Mouse (Mus musculus): ENCODE measurements around the gene Aagab. TPM values are rescaled to one million over a fixed set of nuclear protein-coding genes. Genes with fewer than 3 reads are reported as not detected.
A peak's percentile ranks its signal among the peaks of the same experiment; 100 is the strongest.

Aagab gene
- polyA plus RNA-seq (2014; fragmentation: Nextera tagmentation; extraction: Ambion mirVana) = 20.9 and 25.9 TPM in 2 replicates

GRCm38 (mm10) chr9:63602043-63602939 is at the start of gene Aagab, which contains the start of gene Iqch:
Aagab (plus strand) TSS chr9:63602660.
Iqch (minus strand) TSS chr9:63602493.
- peak within 1 kb of the TSS; percentile 96 for H3K4me3 ChIP-seq (ENCODE audit: low read depth, low read length)
- H3K27ac ChIP-seq (ENCODE audit: low read depth, low read length) = 0 out of 2 replicates have a peak within 1 kb of the TSS, but pooled peaks have one; percentile 22
- peak; percentile 96 for ATAC-seq (replicated peaks; ENCODE audit: insufficient number of reproducible peaks, low FRiP score, low TSS enrichment)
- H3K4me2 ChIP-seq = peak within 1 kb of the TSS; percentile 76
- H3K4me1 ChIP-seq (ENCODE audit: control insufficient read depth, insufficient read depth, low read length) = peaks cover 19% of the 10 kb centered on the region
- 2% methylated on average over 69 of the region's 70 CpGs for WGBS (ENCODE audit: insufficient replicate concordance)
- H3K9ac ChIP-seq (ENCODE audit: low read depth, low read length) = peak within 1 kb of the TSS; percentile 90
- no peaks in the 10 kb centered on the region for H3K9me3 ChIP-seq (replicated peaks; ENCODE audit: control insufficient read depth, low read length)
- H3K36me3 ChIP-seq (ENCODE audit: control insufficient read depth, insufficient read depth, low read length) = no peaks in the 10 kb centered on the region
- H3K27me3 ChIP-seq (ENCODE audit: control insufficient read depth, insufficient read depth, low read length) = no peaks in the 10 kb centered on the region

- no peak overlapping the region for H3K9ac ChIP-seq (ENCODE audit: low read depth, low read length)
- no peaks in the 10 kb centered on the region for H3K27me3 ChIP-seq (ENCODE audit: control insufficient read depth, insufficient read depth, low read length)
- ATAC-seq (replicated peaks; ENCODE audit: insufficient number of reproducible peaks, low FRiP score, low TSS enrichment) = no peak
- no peaks in the 10 kb centered on the region for H3K9me3 ChIP-seq (replicated peaks; ENCODE audit: control insufficient read depth, low read length)
- no peak overlapping the region for H3K4me2 ChIP-seq
- no peak overlapping the region for H3K27ac ChIP-seq (ENCODE audit: low read depth, low read length)
- no peaks in the 10 kb centered on the region; the same call in 1 of the 2 replicates for H3K4me1 ChIP-seq (ENCODE audit: control insufficient read depth, insufficient read depth, low read length)
- H3K36me3 ChIP-seq (ENCODE audit: control insufficient read depth, insufficient read depth, low read length) = no peaks in the 10 kb centered on the region
- no peak overlapping the region for H3K4me3 ChIP-seq (ENCODE audit: low read depth, low read length)
- 77% methylated on average over 3 of the region's 3 CpGs for WGBS (ENCODE audit: insufficient replicate concordance)
Observed at GRCm38 (mm10) chr9:63553628-63554027, 48.8 kb upstream of the Aagab start.

DNA sequence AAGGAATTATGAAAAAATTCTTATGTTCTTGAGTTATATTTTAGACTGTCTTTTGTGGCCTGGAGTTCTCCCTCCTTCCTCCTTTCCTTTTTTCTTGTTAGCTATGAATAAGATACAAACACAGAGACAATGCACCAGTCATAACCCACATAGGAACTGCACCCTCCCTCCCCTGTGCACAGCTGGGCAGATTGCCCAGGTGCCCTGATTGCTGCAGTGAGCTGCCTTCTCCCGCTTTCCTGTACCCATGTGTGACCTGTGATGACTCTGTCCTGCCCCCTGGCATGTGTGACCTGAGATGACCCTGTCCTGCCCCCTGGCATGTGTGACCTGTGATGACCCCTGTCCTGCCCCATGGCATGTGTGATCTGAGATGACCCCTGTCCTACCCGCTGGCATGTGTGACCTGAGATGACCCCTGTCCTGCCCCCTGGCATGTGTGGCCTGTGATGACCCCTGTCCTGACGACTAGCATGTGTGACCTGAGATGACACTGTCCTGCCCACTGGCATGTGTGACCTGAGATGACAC is 46.9 kb upstream of the Aagab start:
- Histone ChIP-seq H3K27ac (ENCODE audit: low read depth, low read length) (no peak overlapping the region), H3K4me3 (ENCODE audit: low read depth, low read length) (no peak overlapping the region), H3K4me1 (ENCODE audit: control insufficient read depth, insufficient read depth, low read length) (no peaks in the 10 kb centered on the region), H3K9me3 (replicated peaks; ENCODE audit: control insufficient read depth, low read length) (no peaks in the 10 kb centered on the region), H3K27me3 (ENCODE audit: control insufficient read depth, insufficient read depth, low read length) (no peaks in the 10 kb centered on the region), H3K36me3 (ENCODE audit: control insufficient read depth, insufficient read depth, low read length) (no peaks in the 10 kb centered on the region), H3K4me2 (no peak overlapping the region), H3K9ac (ENCODE audit: low read depth, low read length) (no peak overlapping the region)
- no peak for ATAC-seq (replicated peaks; ENCODE audit: insufficient number of reproducible peaks, low FRiP score, low TSS enrichment)
- 54% methylated on average over 3 of the region's 3 CpGs for WGBS (ENCODE audit: insufficient replicate concordance)

GRCm38 (mm10) chr9:63556316-63556715 is 46.1 kb upstream of the Aagab start:
- 71% methylated on average over 1 of the region's 1 CpGs for WGBS (ENCODE audit: insufficient replicate concordance)
- Histone ChIP-seq H3K4me2 (no peak overlapping the region), H3K36me3 (ENCODE audit: control insufficient read depth, insufficient read depth, low read length) (no peaks in the 10 kb centered on the region), H3K9ac (ENCODE audit: low read depth, low read length) (no peak overlapping the region), H3K4me3 (ENCODE audit: low read depth, low read length) (no peak overlapping the region), H3K27me3 (ENCODE audit: control insufficient read depth, insufficient read depth, low read length) (no peaks in the 10 kb centered on the region), H3K4me1 (ENCODE audit: control insufficient read depth, insufficient read depth, low read length) (no peaks in the 10 kb centered on the region), H3K9me3 (replicated peaks; ENCODE audit: control insufficient read depth, low read length) (no peaks in the 10 kb centered on the region), H3K27ac (ENCODE audit: low read depth, low read length) (no peak overlapping the region)
- ATAC-seq (replicated peaks; ENCODE audit: insufficient number of reproducible peaks, low FRiP score, low TSS enrichment) = no peak

DNA sequence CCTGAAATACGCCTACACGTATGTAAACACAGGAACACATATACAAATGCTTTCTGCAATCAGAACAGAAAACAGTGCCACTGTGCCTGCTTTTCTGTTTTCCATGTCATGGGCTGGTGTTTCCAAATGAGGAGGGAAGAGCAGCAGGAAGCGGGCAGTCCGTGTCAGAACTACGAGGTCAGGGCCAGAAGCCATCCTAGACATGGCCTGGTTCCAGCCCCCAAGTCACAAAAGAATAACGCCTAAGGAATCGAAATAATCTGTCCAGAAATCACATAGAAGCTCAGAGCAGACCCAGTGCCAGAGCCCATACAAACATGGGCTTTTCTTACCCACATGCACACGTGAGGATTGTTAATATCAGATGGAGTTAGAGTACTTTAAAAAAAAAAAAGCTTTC is 45.5 kb upstream of the Aagab start:
- no peak for ATAC-seq (replicated peaks; ENCODE audit: insufficient number of reproducible peaks, low FRiP score, low TSS enrichment)
- no peaks in the 10 kb centered on the region for H3K27me3 ChIP-seq (ENCODE audit: control insufficient read depth, insufficient read depth, low read length)
- no peak overlapping the region for H3K9ac ChIP-seq (ENCODE audit: low read depth, low read length)
- H3K27ac ChIP-seq (ENCODE audit: low read depth, low read length) = no peak overlapping the region
- H3K9me3 ChIP-seq (replicated peaks; ENCODE audit: control insufficient read depth, low read length) = no peaks in the 10 kb centered on the region
- no peak overlapping the region for H3K4me2 ChIP-seq
- H3K4me3 ChIP-seq (ENCODE audit: low read depth, low read length) = no peak overlapping the region
- H3K36me3 ChIP-seq (ENCODE audit: control insufficient read depth, insufficient read depth, low read length) = no peaks in the 10 kb centered on the region
- H3K4me1 ChIP-seq (ENCODE audit: control insufficient read depth, insufficient read depth, low read length) = no peaks in the 10 kb centered on the region
- WGBS (ENCODE audit: insufficient replicate concordance) = 74% methylated on average over 8 of the region's 8 CpGs

- WGBS (ENCODE audit: insufficient replicate concordance) = 72% methylated on average over 8 of the region's 8 CpGs
- H3K4me3 ChIP-seq (ENCODE audit: low read depth, low read length) = no peak overlapping the region
Observed at GRCm38 (mm10) chr9:63561931-63562330, 40.5 kb upstream of the Aagab start.

GRCm38 (mm10) chr9:63563436-63563835 is 39.0 kb upstream of the Aagab start:
- 55% methylated on average over 2 of the region's 2 CpGs for WGBS (ENCODE audit: insufficient replicate concordance)
- Histone ChIP-seq H3K27ac (ENCODE audit: low read depth, low read length) (no peak overlapping the region), H3K36me3 (ENCODE audit: control insufficient read depth, insufficient read depth, low read length) (no peaks in the 10 kb centered on the region), H3K9ac (ENCODE audit: low read depth, low read length) (no peak overlapping the region), H3K4me2 (no peak overlapping the region), H3K4me1 (ENCODE audit: control insufficient read depth, insufficient read depth, low read length) (peaks cover 3% of the 10 kb centered on the region), H3K27me3 (ENCODE audit: control insufficient read depth, insufficient read depth, low read length) (no peaks in the 10 kb centered on the region), H3K9me3 (replicated peaks; ENCODE audit: control insufficient read depth, low read length) (no peaks in the 10 kb centered on the region), H3K4me3 (ENCODE audit: low read depth, low read length) (no peak overlapping the region)
- no peak for ATAC-seq (replicated peaks; ENCODE audit: insufficient number of reproducible peaks, low FRiP score, low TSS enrichment)

More at GRCm38 (mm10) chr9:63561931-63562330, 40.5 kb upstream of the Aagab start:
- H3K9me3 ChIP-seq (replicated peaks; ENCODE audit: control insufficient read depth, low read length) = no peaks in the 10 kb centered on the region
- H3K9ac ChIP-seq (ENCODE audit: low read depth, low read length) = no peak overlapping the region
- no peaks in the 10 kb centered on the region for H3K4me1 ChIP-seq (ENCODE audit: control insufficient read depth, insufficient read depth, low read length)
- no peak overlapping the region for H3K27ac ChIP-seq (ENCODE audit: low read depth, low read length)
- no peaks in the 10 kb centered on the region for H3K36me3 ChIP-seq (ENCODE audit: control insufficient read depth, insufficient read depth, low read length)
- H3K4me2 ChIP-seq = no peak overlapping the region
- no peak for ATAC-seq (replicated peaks; ENCODE audit: insufficient number of reproducible peaks, low FRiP score, low TSS enrichment)
- H3K27me3 ChIP-seq (ENCODE audit: control insufficient read depth, insufficient read depth, low read length) = no peaks in the 10 kb centered on the region

DNA sequence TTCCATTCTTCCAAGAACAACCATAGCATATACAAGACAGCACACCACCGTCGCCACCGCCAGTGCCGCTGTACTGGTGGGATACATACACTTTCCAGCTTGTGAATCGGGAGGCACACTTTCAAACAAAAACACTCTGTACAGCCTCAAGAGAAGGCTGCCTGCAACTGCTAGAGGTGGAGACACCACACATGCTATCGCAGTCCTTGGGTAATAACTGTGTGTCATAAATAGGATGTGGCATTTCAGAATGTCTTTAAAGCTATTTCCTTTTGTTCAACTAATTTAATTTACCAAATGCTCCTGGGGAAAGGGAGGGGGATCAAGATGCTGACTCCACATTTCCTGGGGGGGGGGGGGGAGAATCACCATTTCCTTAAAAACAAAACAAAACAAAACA is 34.1 kb upstream of the Aagab start:
- no peaks in the 10 kb centered on the region for H3K27me3 ChIP-seq (ENCODE audit: control insufficient read depth, insufficient read depth, low read length)
- H3K36me3 ChIP-seq (ENCODE audit: control insufficient read depth, insufficient read depth, low read length) = no peaks in the 10 kb centered on the region
- no peak overlapping the region for H3K9ac ChIP-seq (ENCODE audit: low read depth, low read length)
- no peaks in the 10 kb centered on the region for H3K9me3 ChIP-seq (replicated peaks; ENCODE audit: control insufficient read depth, low read length)
- peaks cover 9% of the 10 kb centered on the region for H3K4me1 ChIP-seq (ENCODE audit: control insufficient read depth, insufficient read depth, low read length)
- no peak overlapping the region for H3K4me3 ChIP-seq (ENCODE audit: low read depth, low read length)
- no peak overlapping the region for H3K27ac ChIP-seq (ENCODE audit: low read depth, low read length)
- no peak overlapping the region for H3K4me2 ChIP-seq
- ATAC-seq (replicated peaks; ENCODE audit: insufficient number of reproducible peaks, low FRiP score, low TSS enrichment) = no peak
- 77% methylated on average over 6 of the region's 6 CpGs for WGBS (ENCODE audit: insufficient replicate concordance)
